12 mouse cellular contexts compared by ENCODE assay signal in the genomic region with DNA sequence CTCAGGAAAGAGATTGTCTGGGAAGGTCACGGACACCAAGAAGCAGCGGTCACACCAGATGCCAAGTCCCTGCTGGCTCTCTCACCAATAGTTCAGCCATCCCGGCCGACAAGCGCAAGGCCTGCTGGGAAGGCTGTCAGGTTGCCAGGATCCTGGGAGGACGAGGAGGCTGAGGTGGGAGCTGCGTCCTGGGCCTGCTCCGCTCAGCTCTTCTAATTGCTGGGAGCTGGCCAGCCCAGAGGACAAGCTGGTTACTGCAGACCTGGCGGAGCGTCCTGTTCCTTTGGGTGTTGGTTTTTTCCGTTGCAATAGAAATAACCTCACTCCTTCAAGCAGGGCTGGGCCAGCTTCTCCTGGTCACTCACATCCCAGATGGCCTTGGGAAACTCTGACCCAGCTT.
A peak's percentile ranks its signal among the peaks of the same experiment; 100 is the strongest.
DNase-seq lines count a peak whose midpoint lies in the region; ATAC-seq and TF ChIP-seq lines count a peak whose summit lies in the region.
"Had no signal": no experiment of that assay in that cellular context is flagged by ENCODE, and none has a peak within 500 bp of the region (broad histone marks: within the 10 kb centered on the region; RNA-seq: fewer than 3 reads in every experiment).

No protein-coding gene starts in this region.

- no peaks in the 10 kb centered on the region for H3K27me3 ChIP-seq in kidney, adult 2 months (replicated peaks; ENCODE audit: control insufficient read depth, insufficient read depth, low read length)
- no peaks in the 10 kb centered on the region for H3K27me3 ChIP-seq in lung, postnatal 0 days (replicated peaks; ENCODE audit: insufficient read depth, low read length)
- H3K27me3 ChIP-seq in kidney, embryonic 15.5 days, result no peaks in the 10 kb centered on the region
- no peaks in the 10 kb centered on the region for H3K27me3 ChIP-seq in midbrain, embryonic 14.5 days (ENCODE audit: control insufficient read depth, insufficient read depth, low read length)
- H3K27me3 ChIP-seq: embryonic facial prominence, embryonic 12.5 days had no signal

- no peaks in the 10 kb centered on the region for H3K36me3 ChIP-seq in kidney, adult 2 months (ENCODE audit: control insufficient read depth, insufficient read depth, low read length)
- H3K36me3 ChIP-seq in lung, postnatal 0 days (ENCODE audit: insufficient read depth, low read length), result no peaks in the 10 kb centered on the region
- no peaks in the 10 kb centered on the region for H3K36me3 ChIP-seq in kidney, embryonic 15.5 days
- H3K36me3 ChIP-seq in midbrain, embryonic 14.5 days (ENCODE audit: control insufficient read depth, insufficient read depth, low read length), result no peaks in the 10 kb centered on the region
- H3K36me3 ChIP-seq: embryonic facial prominence, embryonic 12.5 days had no signal

- intact Hi-C loops in gastrocnemius, adult 2 months (cut with DNase I), result no loop called here

- no peaks in the 10 kb centered on the region for H3K4me1 ChIP-seq in kidney, adult 2 months (ENCODE audit: control insufficient read depth, insufficient read depth, low read length)
- H3K4me1 ChIP-seq in lung, postnatal 0 days (ENCODE audit: insufficient read depth, low read depth, low read length), result no peaks in the 10 kb centered on the region
- H3K4me1 ChIP-seq in kidney, embryonic 15.5 days, result no peaks in the 10 kb centered on the region
- H3K4me1 ChIP-seq in midbrain, embryonic 14.5 days (ENCODE audit: control insufficient read depth, insufficient read depth, low read length), result no peaks in the 10 kb centered on the region
- H3K4me1 ChIP-seq: embryonic facial prominence, embryonic 12.5 days had no signal

- H3K27ac ChIP-seq in kidney, adult 2 months (ENCODE audit: insufficient read depth, low read depth, low read length), result no peak overlapping the region
- peak overlapping the region; percentile 44 for H3K27ac ChIP-seq in gastrocnemius, adult 2 months
- H3K27ac ChIP-seq in lung, postnatal 0 days (ENCODE audit: low read length), result no peak overlapping the region
- H3K27ac ChIP-seq in kidney, embryonic 15.5 days, result no peak overlapping the region
- no peak overlapping the region for H3K27ac ChIP-seq in midbrain, embryonic 14.5 days (replicated peaks; ENCODE audit: low read depth, low read length)
- H3K27ac ChIP-seq: embryonic facial prominence, embryonic 12.5 days had no signal

- no peak for TF ChIP-seq CTCF in kidney, adult 2 months (conservative IDR thresholded peaks at IDR 0.05; ENCODE audit: insufficient read depth, insufficient read length, low read depth, low read length)
- TF ChIP-seq CTCF in brain, embryonic 14.5 days (IDR thresholded peaks at IDR 0.05; ENCODE audit: borderline replicate concordance, extremely low read depth, insufficient read depth, insufficient read length), result no peak
- TF ChIP-seq CTCF in gastrocnemius, adult 2 months (IDR thresholded peaks at IDR 0.05), result no peak
- TF ChIP-seq CTCF in lung, postnatal 0 days (IDR thresholded peaks at IDR 0.05), result no peak

- peak; percentile 2 for DNase-seq in kidney, adult 2 months
- DNase-seq in kidney, postnatal 14 days, result no peak
- peak; percentile 52 for DNase-seq in brain, embryonic 14.5 days (ENCODE audit: low read depth)
- DNase-seq in gastrocnemius, adult 2 months, result peak; percentile 81
- peak; percentile 14 for DNase-seq in lung, postnatal 0 days (ENCODE audit: low spot score)
- DNase-seq in midbrain, embryonic 14.5 days, result no peak
- DNase-seq: liver, postnatal 0 days had no signal

- no peak for TF ChIP-seq EP300 in lung, postnatal 0 days (IDR thresholded peaks at IDR 0.05)

- H3K4me3 ChIP-seq in kidney, adult 2 months (ENCODE audit: insufficient read depth, low read depth, low read length), result no peak overlapping the region
- no peak overlapping the region for H3K4me3 ChIP-seq in gastrocnemius, adult 2 months
- H3K4me3 ChIP-seq in lung, postnatal 0 days (ENCODE audit: low read depth, low read length), result no peak overlapping the region
- H3K4me3 ChIP-seq in kidney, embryonic 15.5 days (replicated peaks), result no peak overlapping the region
- H3K4me3 ChIP-seq in midbrain, embryonic 14.5 days (replicated peaks; ENCODE audit: low read depth, low read length), result no peak overlapping the region
- H3K4me3 ChIP-seq: embryonic facial prominence, embryonic 12.5 days had no signal

- TF ChIP-seq POLR2A in kidney, adult 2 months (IDR thresholded peaks at IDR 0.05; ENCODE audit: low read depth, low read length), result no peak
- no peak for TF ChIP-seq POLR2A in brain, embryonic 14.5 days (IDR thresholded peaks at IDR 0.05; ENCODE audit: borderline replicate concordance, extremely low read depth, insufficient read depth, insufficient read length, poor library complexity, severe bottlenecking)

- WGBS in kidney, adult 2 months, result 71% methylated on average over 11 of the region's 11 CpGs
- 69% methylated on average over 11 of the region's 11 CpGs for WGBS in lung, postnatal 0 days
- 78% methylated on average over 11 of the region's 11 CpGs for WGBS in kidney, embryonic 15.5 days
- WGBS in midbrain, embryonic 14.5 days, result 81% methylated on average over 11 of the region's 11 CpGs

- H3K9me3 ChIP-seq in lung, postnatal 0 days (ENCODE audit: low read length), result no peaks in the 10 kb centered on the region
- H3K9me3 ChIP-seq in kidney, embryonic 15.5 days (replicated peaks), result no peaks in the 10 kb centered on the region
- no peaks in the 10 kb centered on the region for H3K9me3 ChIP-seq in midbrain, embryonic 14.5 days (ENCODE audit: control insufficient read depth, low read length)
- H3K9me3 ChIP-seq: embryonic facial prominence, embryonic 12.5 days had no signal

- no peak overlapping the region for H3K4me2 ChIP-seq in lung, postnatal 0 days (replicated peaks; ENCODE audit: low read depth, low read length)
- no peak overlapping the region for H3K4me2 ChIP-seq in kidney, embryonic 15.5 days
- no peak overlapping the region for H3K4me2 ChIP-seq in midbrain, embryonic 14.5 days (ENCODE audit: low read length)
- H3K4me2 ChIP-seq: embryonic facial prominence, embryonic 12.5 days had no signal

- ATAC-seq in lung, postnatal 0 days, result peak; percentile 44; the same call in 1 of the 2 replicates
- no peak for ATAC-seq in CD4-positive, CD25-positive, alpha-beta regulatory T cell, adult 4 months
- no peak for ATAC-seq in kidney, embryonic 15.5 days (replicated peaks; ENCODE audit: low FRiP score)
- no peak for ATAC-seq in midbrain, embryonic 14.5 days (ENCODE audit: low FRiP score, low TSS enrichment)
- ATAC-seq: activated CD4-positive, CD25-positive, alpha-beta regulatory T cell, adult 4 months; hindbrain, embryonic 16.5 days; liver, postnatal 0 days had no signal

- no peak overlapping the region for H3K9ac ChIP-seq in lung, postnatal 0 days (replicated peaks; ENCODE audit: low read depth)
- H3K9ac ChIP-seq in kidney, embryonic 15.5 days, result no peak overlapping the region
- no peak overlapping the region for H3K9ac ChIP-seq in midbrain, embryonic 14.5 days (replicated peaks; ENCODE audit: low read length)
- H3K9ac ChIP-seq: embryonic facial prominence, embryonic 12.5 days; liver, postnatal 0 days had no signal

Comparison
In these comparisons a context has a peak if more than half of its experiments do, and no peak if none do; other contexts are left out.
1. DNase-seq: peak in kidney, adult 2 months (single experiment), brain, embryonic 14.5 days (single experiment), gastrocnemius, adult 2 months (single experiment) and lung, postnatal 0 days (single experiment); none in kidney, postnatal 14 days (single experiment) and midbrain, embryonic 14.5 days (single experiment).